Mouse (Mus musculus) heart, embryonic 12.5 days (tissue): ENCODE measurements around the gene Yif1a. TPM values are rescaled to one million over a fixed set of nuclear protein-coding genes. Genes with fewer than 3 reads are reported as not detected.

Experiments
- ATAC-seq: fragments of 200-750 bp; cut with Nextera tagmentation; 2 replicates; pipeline ENCODE4 v1.8.0; 2017; ENCODE audit warnings: moderate TSS enrichment, moderate library complexity; ENCODE audit not compliant: insufficient number of reproducible peaks, low FRiP score
- H3K27ac ChIP-seq: fragments of 300-500 bp; sonication (generic); 2 replicates; pipeline ENCODE4 v1.5.1; 2016; ENCODE audit warnings: mild to moderate bottlenecking, moderate library complexity; ENCODE audit not compliant: poor library complexity, severe bottlenecking
- H3K27me3 ChIP-seq: fragments of 300-500 bp; sonication (generic); replicated peaks from 2 replicates; pipeline ENCODE4 v1.6.1; 2016; ENCODE audit warnings: mild to moderate bottlenecking, moderate library complexity
- H3K36me3 ChIP-seq: fragments of 300-500 bp; sonication (generic); 2 replicates; pipeline ENCODE4 v1.6.1; 2016; ENCODE audit warnings: mild to moderate bottlenecking, moderate library complexity
- H3K4me1 ChIP-seq: fragments of 300-500 bp; sonication (generic); replicated peaks from 2 replicates; pipeline ENCODE4 v1.6.1; 2016; ENCODE audit warnings: mild to moderate bottlenecking
- H3K4me2 ChIP-seq: fragments of 300-500 bp; sonication (generic); 2 replicates; pipeline ENCODE4 v1.6.1; 2016; ENCODE audit warnings: mild to moderate bottlenecking, moderate library complexity
- H3K4me3 ChIP-seq: fragments of 300-500 bp; sonication (generic); 2 replicates; pipeline ENCODE4 v1.5.1; 2016; ENCODE audit warnings: mild to moderate bottlenecking
- H3K9ac ChIP-seq: fragments of 300-500 bp; sonication (generic); 2 replicates; pipeline ENCODE4 v1.6.1; 2016; ENCODE audit warnings: mild to moderate bottlenecking, moderate library complexity
- H3K9me3 ChIP-seq: fragments of 300-500 bp; sonication (generic); replicated peaks from 2 replicates; pipeline ENCODE4 v1.6.1; 2016; ENCODE audit warnings: mild to moderate bottlenecking, moderate library complexity
- WGBS: fragments of 180-500 bp; shearing (Covaris S2); methylation state at CpG from one replicate; pipeline ENCODE4 v1.1.7; 2016; 5-methylcytosine and 5-hydroxymethylcytosine counted together
- polyA plus RNA-seq: library from polyadenylated mRNA; unstranded; fragments of >200 nt; fragmentation: Nextera tagmentation; extraction: Ambion mirVana; gene quantifications from 2 replicates; pipeline ENCODE4 v1.2.1, GENCODE M21; 2016

The Yif1a gene
- polyA plus RNA-seq, 1 experiment from 2014 or later: 82.8 TPM

GRCm38 (mm10) chr19:5092083-5092482, 3.7 kb downstream of the Yif1a start:
- H3K9me3 ChIP-seq: no peaks in the 10 kb centered on the region
- H3K9ac ChIP-seq: no peak overlapping the region
- H3K4me3 ChIP-seq: no peak overlapping the region
- peaks cover 47% of the 10 kb centered on the region for H3K4me1 ChIP-seq
- 90% methylated on average over 10 of the region's 10 CpGs for WGBS
- 0 out of 2 replicates have a peak, but pooled peaks cover 2% of the 10 kb centered on the region for H3K27me3 ChIP-seq
- no peak for ATAC-seq
- H3K4me2 ChIP-seq: no peak overlapping the region
- H3K36me3 ChIP-seq: peaks cover 34% of the 10 kb centered on the region
- no peak overlapping the region for H3K27ac ChIP-seq

GRCm38 (mm10) chr19:5093481-5094242, 5.3 kb downstream of the Yif1a start:
- H3K4me2 ChIP-seq: peak overlapping the region; percentile 8; the same call in 1 of the 2 replicates
- H3K4me3 ChIP-seq: no peak overlapping the region
- H3K9ac ChIP-seq: no peak overlapping the region
- H3K27ac ChIP-seq: no peak overlapping the region
- peaks cover 34% of the 10 kb centered on the region for H3K36me3 ChIP-seq
- H3K4me1 ChIP-seq: peaks cover 54% of the 10 kb centered on the region
- H3K27me3 ChIP-seq: 0 out of 2 replicates have a peak, but pooled peaks cover 2% of the 10 kb centered on the region
- 66% methylated on average over 12 of the region's 12 CpGs for WGBS
- peak; percentile 1; the same call in 1 of the 2 replicates for ATAC-seq
- no peaks in the 10 kb centered on the region for H3K9me3 ChIP-seq

GRCm38 (mm10) chr19:5094243-5094632, 5.9 kb downstream of the Yif1a start:
- H3K27me3 ChIP-seq: 0 out of 2 replicates have a peak, but pooled peaks cover 2% of the 10 kb centered on the region
- H3K4me2 ChIP-seq: peak overlapping the region; percentile 8; the same call in 1 of the 2 replicates
- H3K4me3 ChIP-seq: no peak overlapping the region
- H3K4me1 ChIP-seq: peaks cover 56% of the 10 kb centered on the region
- no peak overlapping the region for H3K27ac ChIP-seq
- under 1% methylated on average over 21 of the region's 21 CpGs for WGBS
- ATAC-seq: peak; percentile 56
- H3K36me3 ChIP-seq: peaks cover 35% of the 10 kb centered on the region
- H3K9me3 ChIP-seq: no peaks in the 10 kb centered on the region
- H3K9ac ChIP-seq: no peak overlapping the region

- H3K36me3 ChIP-seq: peaks cover 37% of the 10 kb centered on the region
- 49% methylated on average over 11 of the region's 11 CpGs for WGBS
- 0 out of 2 replicates have a peak, but pooled peaks cover 2% of the 10 kb centered on the region for H3K27me3 ChIP-seq
- no peak for ATAC-seq
- H3K4me2 ChIP-seq: 0 out of 2 replicates have a peak overlapping the region, but pooled peaks have one; percentile 0
- peaks cover 55% of the 10 kb centered on the region for H3K4me1 ChIP-seq
- no peak overlapping the region for H3K27ac ChIP-seq
- H3K9me3 ChIP-seq: no peaks in the 10 kb centered on the region
- no peak overlapping the region for H3K4me3 ChIP-seq
- H3K9ac ChIP-seq: no peak overlapping the region
Measured at GRCm38 (mm10) chr19:5094746-5095417, 6.5 kb downstream of the Yif1a start.

GRCm38 (mm10) chr19:5095887-5096474, 7.6 kb downstream of the Yif1a start:
- Histone ChIP-seq H3K4me1 (peaks cover 66% of the 10 kb centered on the region), H3K36me3 (peaks cover 39% of the 10 kb centered on the region), H3K9ac (no peak overlapping the region), H3K27ac (no peak overlapping the region), H3K27me3 (0 out of 2 replicates have a peak, but pooled peaks cover 2% of the 10 kb centered on the region), H3K4me3 (no peak overlapping the region), H3K9me3 (no peaks in the 10 kb centered on the region), H3K4me2 (peak overlapping the region; percentile 6; the same call in 1 of the 2 replicates)
- 4% methylated on average over 9 of the region's 9 CpGs for whole genome bisulfite sequencing
- no peak for ATAC-seq

GRCm38 (mm10) chr19:5097521-5098362, 9.4 kb downstream of the Yif1a start:
- Histone ChIP-seq H3K27ac (no peak overlapping the region), H3K9me3 (no peaks in the 10 kb centered on the region)

GRCm38 (mm10) chr19:5098363-5099143, 10.2 kb downstream of the Yif1a start, which contains the start of gene Cnih2:
Gene Cnih2, minus strand, starts transcription at chr19:5098521.
- peak within 1 kb of the TSS; percentile 68 for H3K9ac ChIP-seq
- peaks cover 66% of the 10 kb centered on the region for H3K4me1 ChIP-seq
- no peaks in the 10 kb centered on the region for H3K9me3 ChIP-seq
- H3K36me3 ChIP-seq: peaks cover 44% of the 10 kb centered on the region
- H3K27ac ChIP-seq: 0 out of 2 replicates have a peak within 1 kb of the TSS, but pooled peaks have one; percentile 8
- H3K27me3 ChIP-seq: 0 out of 2 replicates have a peak, but pooled peaks cover 2% of the 10 kb centered on the region
- ATAC-seq: peak; percentile 58
- H3K4me3 ChIP-seq: peak within 1 kb of the TSS; percentile 52
- H3K4me2 ChIP-seq: peak within 1 kb of the TSS; percentile 90
- WGBS: 3% methylated on average over 43 of the region's 48 CpGs

More at GRCm38 (mm10) chr19:5097521-5098362, 9.4 kb downstream of the Yif1a start:
- ATAC-seq: no peak
- peaks cover 41% of the 10 kb centered on the region for H3K36me3 ChIP-seq
- H3K9ac ChIP-seq: peak overlapping the region; percentile 68
- H3K4me2 ChIP-seq: peak overlapping the region; percentile 90
- peak overlapping the region; percentile 52 for H3K4me3 ChIP-seq
- WGBS: 6% methylated on average over 28 of the region's 31 CpGs
- 0 out of 2 replicates have a peak, but pooled peaks cover 2% of the 10 kb centered on the region for H3K27me3 ChIP-seq
- peaks cover 66% of the 10 kb centered on the region for H3K4me1 ChIP-seq

- Histone ChIP-seq H3K27ac (peak overlapping the region; percentile 89), H3K9me3 (no peaks in the 10 kb centered on the region), H3K36me3 (peaks cover 63% of the 10 kb centered on the region), H3K4me1 (peaks cover 29% of the 10 kb centered on the region), H3K4me2 (peak overlapping the region; percentile 81), H3K27me3 (no peaks in the 10 kb centered on the region), H3K9ac (peak overlapping the region; percentile 87), H3K4me3 (peak overlapping the region; percentile 78)
- 10% methylated on average over 9 of the region's 9 CpGs for WGBS
- 0 out of 2 replicates have a peak, but pooled peaks have one; percentile 0 for ATAC-seq
Measured at GRCm38 (mm10) chr19:5106074-5106473, 17.7 kb downstream of the Yif1a start.

- Histone ChIP-seq H3K4me1 (peaks cover 29% of the 10 kb centered on the region), H3K4me2 (peak within 1 kb of the TSS; percentile 81), H3K27ac (peak within 1 kb of the TSS; percentile 89), H3K36me3 (peaks cover 63% of the 10 kb centered on the region), H3K9me3 (no peaks in the 10 kb centered on the region), H3K4me3 (peak within 1 kb of the TSS; percentile 78), H3K27me3 (no peaks in the 10 kb centered on the region), H3K9ac (peak within 1 kb of the TSS; percentile 87)
- WGBS: 0% methylated on average over 44 of the region's 46 CpGs
- ATAC-seq: peak; percentile 94
Measured at GRCm38 (mm10) chr19:5106731-5107191, 18.4 kb downstream of the Yif1a start, which contains the start of gene Rab1b. Gene Rab1b, minus strand, starts transcription at chr19:5107072.
